Mouse (Mus musculus) thymus, postnatal 4 days (tissue): Measurements from ENCODE around the gene Fam129c.

Experiments used
- DNase-seq: peaks from one replicate; pipeline ENCODE4 v3.0.0; 2021

Gene Fam129c

DNA sequence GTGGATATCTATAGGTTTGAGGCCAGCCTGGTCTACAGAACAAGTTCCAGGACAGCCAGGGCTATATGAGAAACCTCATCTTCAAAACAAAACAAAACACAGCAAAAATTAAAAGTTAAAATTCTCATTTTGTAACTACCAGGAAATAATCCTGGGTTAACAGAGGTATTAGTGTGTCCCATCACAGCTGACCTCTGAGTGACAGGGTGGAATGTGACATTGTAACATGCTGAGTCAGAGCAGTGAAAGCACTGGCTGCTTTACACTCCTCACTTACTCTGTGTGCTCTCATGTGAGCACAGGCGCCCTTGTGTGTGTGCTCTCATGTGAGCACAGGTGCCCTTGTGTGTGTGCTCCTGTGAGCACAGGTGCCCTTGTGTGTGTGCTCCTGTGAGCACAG is 22.4 kb upstream of the Fam129c start:
- no peak for DNase-seq

DNA sequence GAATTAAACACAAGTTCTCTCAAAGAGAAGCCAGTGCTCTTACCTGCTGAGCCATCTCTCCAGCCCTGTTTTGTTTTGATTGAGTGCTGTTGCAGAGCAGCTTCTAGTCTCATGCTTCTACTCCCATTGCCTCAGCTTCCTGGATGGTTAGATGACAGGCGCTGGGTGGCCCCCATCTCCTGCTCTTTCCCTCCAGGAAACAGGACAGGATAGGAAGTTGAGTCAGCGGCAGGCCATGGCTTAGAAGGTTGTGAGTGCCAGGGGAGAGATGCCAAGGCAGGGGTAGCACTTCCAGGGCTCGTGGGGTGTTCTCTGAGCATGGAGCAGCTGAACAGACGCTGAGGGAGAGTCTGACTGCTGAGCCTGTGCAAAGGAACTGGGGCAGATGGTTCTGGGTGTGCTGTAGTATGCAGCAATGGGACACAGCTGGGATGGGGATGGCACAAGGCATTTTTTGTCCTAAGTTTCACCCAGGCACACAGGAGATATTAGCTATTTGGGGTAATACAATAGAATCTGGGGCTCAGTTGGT is 19.5 kb upstream of the Fam129c start:
- no peak for DNase-seq

DNA sequence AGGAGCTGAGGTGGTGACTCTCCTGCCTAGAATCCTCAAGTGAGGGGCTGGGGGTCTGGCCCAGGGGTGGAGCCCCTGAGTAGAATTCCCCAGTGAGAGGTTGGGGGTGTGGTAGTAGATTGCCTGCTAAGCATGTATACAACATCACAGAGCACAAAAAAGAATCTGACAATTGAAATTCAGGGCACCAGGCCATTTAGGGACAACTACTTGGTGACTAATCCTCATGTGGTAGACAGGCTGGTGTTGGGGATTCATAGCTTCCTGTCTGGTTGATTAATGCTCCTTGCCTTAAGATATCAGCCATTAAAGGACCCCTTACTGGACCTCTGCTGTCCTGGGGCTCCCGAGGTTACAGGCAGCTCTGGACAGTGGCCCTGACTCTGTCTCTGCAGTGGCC is 18.4 kb upstream of the Fam129c start:
- no peak for DNase-seq

DNA sequence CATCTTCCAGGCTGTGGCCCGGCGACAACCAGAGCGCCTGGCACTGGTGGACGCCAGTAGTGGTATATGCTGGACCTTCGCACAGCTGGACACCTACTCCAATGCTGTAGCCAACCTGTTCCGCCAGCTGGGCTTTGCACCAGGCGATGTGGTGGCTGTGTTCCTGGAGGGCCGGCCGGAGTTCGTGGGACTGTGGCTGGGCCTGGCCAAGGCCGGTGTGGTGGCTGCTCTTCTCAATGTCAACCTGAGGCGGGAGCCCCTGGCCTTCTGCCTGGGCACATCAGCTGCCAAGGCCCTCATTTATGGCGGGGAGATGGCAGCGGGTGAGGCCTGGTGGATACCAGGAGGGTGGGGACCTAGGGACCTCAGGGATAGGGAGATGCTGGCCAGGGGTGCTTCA is 18.0 kb upstream of the Fam129c start:
- no peak for DNase-seq

DNA sequence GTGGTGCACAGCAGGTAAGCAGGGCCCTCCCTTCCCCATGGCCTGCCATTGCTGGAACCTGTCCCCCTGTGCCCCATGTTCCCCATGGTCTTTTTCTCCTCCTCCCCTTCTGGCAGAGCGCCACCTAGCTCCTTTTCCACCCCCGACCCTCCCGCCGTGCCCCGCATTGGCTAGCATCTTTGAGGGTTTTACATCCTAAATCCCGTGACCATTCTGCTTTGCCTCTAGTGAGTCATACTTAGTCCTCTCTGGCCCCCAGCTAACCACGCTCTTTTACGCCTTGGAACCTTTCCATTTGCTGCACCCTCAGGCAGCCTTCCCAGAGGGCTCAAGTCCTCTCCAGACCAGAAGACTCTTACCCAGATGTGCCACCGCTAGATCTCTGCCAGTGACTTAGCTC is 17.2 kb upstream of the Fam129c start:
- DNase-seq: no peak

DNA sequence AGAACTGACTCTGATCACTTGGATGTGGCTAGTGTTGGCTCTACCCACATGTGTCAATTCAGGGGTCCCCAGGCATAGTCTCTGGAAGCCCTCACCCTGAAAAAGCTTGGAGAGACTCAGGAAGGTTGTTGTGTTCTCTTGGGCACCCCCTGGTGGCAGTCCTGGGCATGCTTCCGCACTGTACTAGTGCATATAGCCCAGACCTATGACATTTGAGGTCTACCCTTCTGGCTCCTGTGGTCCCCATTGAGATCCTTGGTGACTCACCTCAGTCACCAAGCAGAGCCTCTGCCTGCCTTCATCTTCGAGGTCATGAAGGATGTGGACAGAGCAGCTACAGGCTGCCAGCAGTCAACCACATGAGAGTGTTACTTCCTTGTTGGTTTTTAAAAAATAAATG is 10.6 kb upstream of the Fam129c start:
- DNase-seq: peak; percentile 86

DNA sequence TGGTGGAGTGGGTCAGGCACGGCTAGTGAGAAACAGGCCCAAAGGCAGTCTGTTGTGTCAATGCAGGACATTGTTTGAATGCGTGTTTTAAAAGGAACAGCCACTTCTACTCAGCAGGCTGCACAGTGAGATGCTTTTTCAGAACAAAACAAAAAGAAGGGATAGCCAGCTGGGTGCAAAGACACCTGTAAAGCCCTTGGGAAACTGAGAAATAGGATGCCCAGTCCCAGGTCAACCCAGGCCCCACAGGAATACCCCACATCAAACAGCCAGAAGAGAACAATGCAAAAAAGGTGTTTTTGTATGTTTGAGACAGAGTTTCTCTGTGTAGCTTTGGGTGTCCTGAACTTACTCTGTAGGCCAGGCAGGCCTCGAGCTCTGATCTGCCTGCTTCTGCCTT is 8.7 kb upstream of the Fam129c start:
- no peak for DNase-seq

DNA sequence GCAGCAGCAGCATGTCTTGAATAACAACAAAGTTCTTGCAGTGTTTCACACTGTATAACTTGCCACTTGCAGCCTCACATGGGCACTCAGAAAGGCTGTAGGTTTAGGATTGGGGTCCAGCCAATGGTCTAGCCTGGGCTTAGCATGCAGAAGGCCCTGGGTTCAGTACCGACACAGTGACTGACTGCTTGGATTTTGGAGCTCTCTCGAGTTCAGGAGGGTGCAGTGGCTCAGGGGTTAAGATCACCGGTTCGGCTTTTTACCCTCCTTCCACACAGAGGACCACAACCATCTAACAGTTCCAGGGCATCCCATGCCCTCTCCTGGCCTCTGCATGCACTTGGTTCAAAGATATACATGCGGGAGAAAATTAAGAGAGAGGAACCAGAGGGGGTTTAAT is 6.4 kb upstream of the Fam129c start:
- DNase-seq: peak; percentile 49

DNA sequence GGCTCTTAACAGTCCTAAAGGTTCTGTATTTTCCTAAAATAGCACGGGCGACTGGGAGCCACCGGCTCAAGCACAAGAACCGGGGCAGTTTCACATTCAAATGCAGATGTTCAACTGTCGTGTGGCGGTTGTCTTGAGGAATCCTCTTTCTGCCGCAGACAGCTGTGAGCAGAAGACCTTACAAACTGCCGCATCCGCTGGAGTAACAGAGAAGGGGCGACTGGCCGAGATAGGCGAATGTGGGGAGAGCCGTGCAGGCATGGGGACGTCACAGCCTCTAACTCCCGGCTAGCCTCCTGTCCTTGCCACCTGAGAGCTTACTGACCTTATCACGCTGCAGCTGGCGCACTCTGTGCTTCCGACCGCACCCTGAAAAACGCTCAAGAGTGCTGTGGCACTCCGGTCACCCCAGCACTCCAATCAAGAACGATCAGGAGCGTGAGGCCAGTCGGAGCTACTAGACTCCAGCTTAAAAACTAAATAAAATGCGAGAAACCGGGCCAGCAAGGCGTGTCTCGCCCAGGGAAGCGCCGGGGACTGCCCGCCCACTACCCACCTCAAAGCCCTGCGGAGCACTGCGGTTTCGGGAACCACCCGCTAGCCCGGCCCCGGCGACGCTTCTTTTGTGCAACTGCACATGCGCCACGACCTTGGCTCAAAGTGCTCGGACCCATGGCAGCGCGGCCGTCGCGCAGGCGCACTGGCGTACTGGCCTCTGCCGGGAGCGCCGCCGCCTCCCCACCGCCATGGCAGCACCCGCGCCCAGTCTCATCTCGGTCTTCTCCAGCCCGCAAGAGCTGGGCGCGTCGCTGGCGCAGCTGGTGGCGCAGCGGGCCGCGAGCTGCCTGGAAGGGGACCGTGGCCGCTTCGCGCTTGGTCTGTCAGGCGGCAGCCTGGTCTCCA is 5.7 kb upstream of the Fam129c start, which contains the start of gene Pgls:
Gene Pgls, plus strand, starts transcription at position 706 of the 903 bp plus-strand sequence.
- DNase-seq: peak; percentile 93

DNA sequence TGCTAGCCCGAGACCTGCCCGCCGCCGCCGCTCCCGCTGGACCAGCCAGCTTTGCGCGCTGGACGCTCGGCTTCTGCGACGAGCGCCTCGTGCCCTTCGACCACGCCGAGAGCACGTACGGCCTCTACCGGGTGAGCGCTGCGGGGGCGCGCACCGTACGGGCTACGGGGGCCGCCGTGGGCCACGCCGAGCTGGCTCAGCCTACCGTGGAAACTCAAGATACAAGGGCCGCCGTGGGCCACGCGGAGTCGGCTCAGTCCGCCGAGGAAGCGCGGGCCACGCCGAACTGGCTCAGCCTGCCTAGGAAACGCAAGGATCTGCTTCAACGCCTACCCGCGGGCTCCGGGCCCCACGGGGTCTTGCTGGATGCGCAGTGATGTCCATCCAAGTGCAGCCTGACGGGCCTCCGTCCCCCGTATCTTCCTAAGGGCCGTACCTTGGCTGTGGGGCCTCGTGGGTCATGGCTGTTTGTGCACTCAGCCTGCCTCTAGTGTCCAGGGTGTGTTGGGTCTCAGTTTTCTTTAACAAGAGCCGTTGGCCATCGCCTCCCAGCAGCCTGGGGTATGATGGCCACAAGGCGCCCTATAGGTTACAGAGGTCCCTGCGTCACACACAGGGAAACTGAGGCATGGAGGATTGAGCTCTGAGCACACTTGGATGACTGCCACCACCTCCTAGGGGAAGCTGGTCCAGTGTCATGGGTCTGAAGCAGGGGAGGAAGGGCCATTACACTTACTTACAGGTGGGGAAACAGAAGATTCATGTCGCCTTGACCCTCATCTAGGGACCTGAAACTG is 4.9 kb upstream of the Fam129c start:
- peak; percentile 88 for DNase-seq

DNA sequence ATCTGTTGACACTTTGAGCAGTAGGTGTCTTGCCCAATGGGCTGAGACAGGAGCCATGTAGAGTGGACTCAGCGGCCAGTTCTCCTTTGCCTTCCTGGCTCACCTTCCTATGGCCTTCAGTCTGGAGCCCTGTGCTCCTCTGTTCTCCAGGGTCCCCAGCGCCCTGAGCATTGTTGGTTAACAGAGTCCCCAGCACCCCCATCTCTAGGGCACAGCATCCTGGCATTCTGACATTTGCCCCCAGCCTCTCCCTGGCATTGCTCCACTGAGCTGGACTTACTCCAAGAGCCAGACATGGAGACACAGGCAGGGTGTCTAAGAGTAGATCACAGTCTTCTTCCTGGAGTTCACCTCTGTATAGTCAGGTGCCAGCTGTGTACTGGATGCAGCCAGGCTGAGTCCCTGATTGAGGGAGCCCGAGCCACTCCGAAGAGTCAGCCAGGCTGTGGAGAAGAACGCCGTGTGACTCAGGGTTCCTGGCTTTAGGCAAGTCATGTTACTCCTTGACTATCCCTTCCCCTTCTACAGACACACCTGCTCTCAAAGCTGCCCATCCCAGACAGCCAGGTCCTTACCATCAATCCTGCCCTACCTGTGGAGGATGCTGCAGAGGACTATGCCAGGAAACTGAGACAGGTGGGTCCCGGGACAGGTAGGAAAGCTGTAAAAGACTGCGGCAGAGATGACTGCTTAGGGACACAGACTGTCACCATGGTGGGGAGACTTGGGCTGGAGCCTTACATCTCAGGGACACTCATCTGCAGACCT is 3.7 kb upstream of the Fam129c start:
- DNase-seq: no peak

DNA sequence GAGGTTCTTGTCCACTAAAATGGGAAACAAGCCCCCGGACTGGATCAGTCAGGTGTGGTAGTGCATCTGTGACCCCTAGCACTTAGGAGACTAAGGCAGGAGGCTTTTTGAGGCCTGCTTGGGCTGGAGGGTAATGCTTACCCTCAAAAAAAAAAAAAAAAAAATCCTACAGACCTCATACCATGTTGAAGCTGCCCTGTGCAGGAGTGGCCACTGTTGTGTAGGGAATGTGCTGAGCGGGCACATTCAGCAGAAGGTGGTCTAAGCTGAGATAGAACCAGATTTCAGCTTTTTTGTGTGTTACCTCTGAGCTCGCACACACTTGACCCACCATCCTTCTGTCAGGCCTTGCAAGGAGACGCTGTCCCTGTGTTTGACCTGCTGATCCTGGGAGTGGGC is 3.1 kb upstream of the Fam129c start:
- no peak for DNase-seq

DNA sequence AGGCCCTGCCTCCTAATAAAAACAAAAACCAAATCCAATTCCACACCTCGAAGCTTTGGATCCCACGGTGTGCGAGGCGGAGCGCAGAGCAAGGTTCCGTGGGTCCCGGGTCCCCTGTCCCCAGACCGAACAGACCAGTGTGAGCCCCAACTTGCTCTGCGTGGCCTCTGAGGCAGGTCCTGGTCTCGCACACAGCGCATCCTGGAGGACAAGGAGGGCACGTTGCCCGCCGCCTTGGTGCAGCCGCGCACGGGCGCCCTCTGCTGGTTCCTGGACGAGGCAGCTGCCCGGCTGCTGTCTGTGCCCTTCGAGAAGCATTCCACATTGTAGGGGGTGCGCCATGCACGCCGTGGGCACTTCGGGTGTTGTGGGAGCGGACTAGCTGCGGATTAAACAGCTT is 1.6 kb upstream of the Fam129c start:
- peak; percentile 99 for DNase-seq

DNA sequence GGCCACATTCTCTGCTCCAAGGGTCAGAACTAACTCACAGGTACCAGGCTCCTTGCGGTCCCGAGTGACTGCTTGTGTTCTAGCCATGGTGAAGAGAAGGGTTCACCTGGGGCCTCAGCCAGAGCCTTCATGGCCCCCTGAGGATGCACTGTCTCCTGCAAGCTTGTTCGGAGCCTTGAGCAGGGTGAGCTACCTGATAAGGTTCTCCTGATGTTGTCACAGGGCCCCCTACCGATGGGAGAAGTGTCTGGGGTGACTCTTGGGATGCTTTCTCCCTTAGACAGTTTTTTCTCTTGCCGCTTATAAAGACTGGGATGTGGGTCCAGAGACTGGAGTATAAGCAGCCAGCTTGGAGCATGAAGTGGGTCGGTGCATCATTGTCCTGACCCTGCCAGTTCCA is 1.1 kb upstream of the Fam129c start:
- DNase-seq: no peak

DNA sequence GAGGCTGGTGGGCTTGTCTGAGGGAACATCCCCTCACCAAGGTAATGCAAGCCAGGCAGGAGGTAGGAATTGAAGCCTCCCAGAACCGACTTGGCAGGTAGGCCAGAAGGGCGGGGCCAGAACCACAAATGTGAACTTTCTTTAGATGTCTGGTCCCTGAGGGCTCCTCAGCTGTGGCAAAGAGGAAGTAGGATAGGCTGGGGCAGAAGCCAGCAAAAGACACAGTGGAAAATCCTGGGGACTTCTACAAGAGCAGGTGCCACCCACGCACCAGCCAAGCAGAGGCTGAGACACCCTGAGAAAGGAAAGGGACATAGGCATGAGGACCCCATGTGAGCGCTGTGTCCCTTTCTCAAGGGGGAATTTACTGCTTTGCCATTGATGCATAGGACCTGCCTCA is 650 bp upstream of the Fam129c start:
- peak; percentile 44 for DNase-seq

DNA sequence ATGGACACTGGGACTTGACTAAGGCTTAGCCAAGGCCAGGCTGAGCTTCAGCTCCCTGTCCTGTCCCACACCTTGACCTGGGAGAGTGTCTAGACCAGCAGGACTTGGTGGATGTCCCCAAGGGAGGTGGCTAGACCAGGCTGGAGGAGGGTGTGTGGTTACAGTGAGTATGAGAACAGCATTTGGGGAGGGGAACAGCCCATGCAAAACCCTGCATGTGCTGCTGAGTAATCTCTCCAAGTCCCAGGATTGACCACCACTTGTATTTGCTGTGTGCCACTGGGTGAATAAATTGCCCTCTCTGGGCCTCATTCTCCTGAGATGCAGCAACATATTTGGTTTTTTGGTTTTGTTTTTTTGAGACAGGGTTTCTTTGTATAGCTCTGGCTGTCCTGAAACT is 927 bp downstream of the Fam129c start:
- DNase-seq: no peak

DNA sequence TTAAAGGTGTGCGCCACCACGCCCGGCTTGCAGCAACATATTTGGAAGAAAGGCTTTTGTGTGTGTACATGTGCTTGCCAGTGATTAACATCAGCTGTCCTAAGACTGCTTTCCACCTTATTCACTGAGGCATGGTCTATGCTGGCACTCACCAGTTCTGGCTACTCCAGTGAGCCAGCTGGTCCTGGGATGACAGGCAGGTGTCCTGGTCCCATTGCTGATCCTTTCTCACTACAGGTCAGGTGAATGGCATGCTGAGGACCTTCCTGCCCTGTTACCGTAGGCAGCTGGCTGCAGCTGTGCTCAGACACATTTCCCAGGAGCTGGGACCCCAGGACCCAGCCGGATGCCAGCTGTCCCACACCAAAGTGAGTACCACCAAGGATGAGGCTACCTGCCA is 1.4 kb downstream of the Fam129c start:
- DNase-seq: no peak

DNA sequence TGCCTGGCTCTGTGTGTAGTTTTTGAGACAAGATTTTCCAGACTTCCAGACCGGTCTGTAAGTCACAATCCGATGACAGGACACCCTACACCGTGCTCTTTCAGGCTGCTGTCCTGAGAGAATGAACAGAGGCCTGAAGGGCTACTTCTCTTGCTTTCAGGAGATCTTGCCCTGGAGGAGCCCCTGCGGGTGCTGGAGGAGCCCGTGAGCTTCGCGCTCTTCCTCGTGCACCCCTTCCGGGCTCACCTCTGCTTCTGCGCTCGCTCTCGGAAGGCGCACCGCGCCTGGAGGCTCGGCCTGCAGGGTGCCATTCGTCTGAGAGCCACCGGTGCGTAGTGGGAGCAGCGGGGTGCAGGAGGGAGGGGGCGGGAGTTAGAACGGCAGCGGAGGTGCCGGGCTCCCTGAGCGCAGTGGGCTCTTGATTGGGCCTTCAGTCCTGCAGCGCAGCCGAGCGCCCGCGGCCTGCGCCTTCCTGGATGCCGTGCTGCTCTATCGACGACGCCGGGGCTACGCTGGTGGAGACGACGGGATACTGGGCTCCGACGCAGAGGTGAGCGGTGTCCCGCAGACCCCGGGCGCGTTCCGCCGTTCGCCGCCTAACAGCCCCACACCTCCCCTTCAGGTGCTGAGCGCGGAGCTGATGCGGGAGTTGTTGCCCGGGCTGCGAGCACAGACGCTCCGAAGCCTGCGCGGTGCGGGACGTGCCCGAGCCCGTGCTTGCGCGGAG is 4.7 kb downstream of the Fam129c start:
- DNase-seq: peak; percentile 76

DNA sequence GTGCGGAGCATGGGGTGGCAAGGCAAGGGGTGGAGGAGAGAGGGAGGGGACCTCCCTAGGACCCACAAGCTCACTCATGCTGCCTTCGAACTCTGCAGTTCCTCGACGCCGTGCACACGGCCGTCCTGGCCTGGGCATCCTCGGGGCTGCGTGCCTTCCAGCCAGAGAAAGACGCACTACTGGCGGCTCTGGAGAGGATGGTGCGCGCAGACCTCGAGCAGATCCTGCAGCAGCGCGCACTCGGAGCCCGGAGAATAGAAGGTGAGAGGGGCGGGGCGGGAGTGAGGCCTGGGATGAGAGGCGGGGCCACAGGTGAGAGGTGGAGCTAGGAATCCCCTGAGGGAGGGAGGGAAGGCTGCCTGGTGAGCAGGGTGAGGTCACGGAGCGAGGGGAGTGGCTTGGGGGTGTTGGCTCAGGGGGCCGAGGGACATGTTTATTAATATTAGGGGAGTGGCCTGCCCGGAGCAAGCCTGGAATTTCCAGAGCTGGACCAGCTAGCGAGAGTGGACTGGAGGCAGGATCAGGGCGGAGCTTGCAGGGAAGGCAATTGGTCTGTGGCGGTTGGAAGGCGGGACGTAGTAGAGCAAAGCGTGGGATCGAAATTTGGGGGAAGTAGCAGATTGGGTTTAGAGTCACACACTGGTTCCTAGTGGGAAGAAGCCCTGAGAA is 5.4 kb downstream of the Fam129c start:
- peak; percentile 51 for DNase-seq

DNA sequence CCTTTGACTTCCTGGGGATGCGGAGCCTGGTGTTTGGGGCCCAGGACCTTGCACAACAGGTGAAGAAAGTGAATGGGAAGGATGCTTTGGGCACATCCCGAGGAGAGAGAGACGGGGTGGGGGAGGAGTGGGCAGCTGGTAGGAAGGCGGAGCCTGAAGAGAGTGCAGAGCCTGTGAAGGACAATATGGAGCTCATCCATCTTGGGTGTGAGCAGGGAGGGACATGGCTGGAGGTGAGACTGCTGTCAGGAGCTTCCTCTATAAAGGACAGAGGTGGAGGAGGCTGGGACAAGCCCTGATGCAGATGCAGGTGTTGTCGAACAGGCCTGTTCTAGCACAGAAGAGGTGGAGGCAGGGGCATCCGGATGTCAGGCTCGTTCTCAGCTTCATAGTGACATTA is 6.6 kb downstream of the Fam129c start:
- no peak for DNase-seq

DNA sequence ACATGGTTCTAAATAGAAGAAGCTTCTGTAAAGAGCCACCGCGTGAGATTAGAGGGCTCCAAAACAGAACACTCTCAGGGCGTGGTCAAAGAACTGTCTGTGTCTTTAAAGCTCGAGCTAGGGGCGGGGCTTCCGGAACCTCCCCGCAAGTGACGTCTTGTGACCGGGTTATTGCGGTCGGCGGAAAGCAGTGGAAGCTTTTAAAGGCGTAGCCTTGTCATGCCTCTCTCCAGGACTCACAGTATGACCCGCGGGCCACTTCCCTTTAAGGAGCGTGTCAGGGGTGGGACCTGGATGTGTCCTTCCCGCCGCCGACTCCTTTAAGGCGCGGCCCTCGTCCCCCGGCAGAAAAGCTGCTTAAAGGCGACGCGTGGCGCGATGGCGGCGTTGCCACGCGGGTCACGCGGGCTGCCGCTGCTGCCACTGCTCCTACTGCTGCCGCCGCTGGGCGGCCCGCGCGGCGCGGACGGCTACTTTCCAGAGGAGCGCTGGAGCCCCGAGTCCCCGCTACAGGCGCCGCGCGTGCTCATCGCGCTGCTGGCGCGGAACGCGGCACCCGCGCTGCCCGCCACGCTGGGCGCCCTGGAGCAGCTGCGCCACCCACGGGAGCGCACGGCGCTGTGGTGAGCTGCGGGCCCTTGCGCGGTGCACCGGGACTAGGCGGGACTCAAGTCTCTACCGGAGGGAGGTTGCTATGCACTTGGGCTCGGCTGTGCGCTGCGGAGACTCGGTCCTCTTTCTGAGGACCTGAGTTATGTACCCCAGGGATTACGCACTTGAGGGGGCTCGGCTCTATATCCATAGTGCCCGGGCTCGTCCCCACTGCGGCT is 13.6 kb downstream of the Fam129c start, which contains the start of gene Colgalt1:
Gene Colgalt1, plus strand, starts transcription at position 177 of the 830 bp plus-strand sequence.
- DNase-seq: peak; percentile 97
